Mouse (Mus musculus): ENCODE measurements around the gene Zfp384. TPM values are rescaled to one million over a fixed set of nuclear protein-coding genes. Genes with fewer than 3 reads are reported as not detected.
A peak's percentile ranks its signal among the peaks of the same experiment; 100 is the strongest.
"Not testable (repeated sequence)": the region's sequence is repeated elsewhere in the genome, so short reads cannot be mapped to it uniquely, and the experiment has no call there.

Zfp384 gene
- polyA plus RNA-seq, 1 experiment from 2014 or later: 12.8 TPM

DNA sequence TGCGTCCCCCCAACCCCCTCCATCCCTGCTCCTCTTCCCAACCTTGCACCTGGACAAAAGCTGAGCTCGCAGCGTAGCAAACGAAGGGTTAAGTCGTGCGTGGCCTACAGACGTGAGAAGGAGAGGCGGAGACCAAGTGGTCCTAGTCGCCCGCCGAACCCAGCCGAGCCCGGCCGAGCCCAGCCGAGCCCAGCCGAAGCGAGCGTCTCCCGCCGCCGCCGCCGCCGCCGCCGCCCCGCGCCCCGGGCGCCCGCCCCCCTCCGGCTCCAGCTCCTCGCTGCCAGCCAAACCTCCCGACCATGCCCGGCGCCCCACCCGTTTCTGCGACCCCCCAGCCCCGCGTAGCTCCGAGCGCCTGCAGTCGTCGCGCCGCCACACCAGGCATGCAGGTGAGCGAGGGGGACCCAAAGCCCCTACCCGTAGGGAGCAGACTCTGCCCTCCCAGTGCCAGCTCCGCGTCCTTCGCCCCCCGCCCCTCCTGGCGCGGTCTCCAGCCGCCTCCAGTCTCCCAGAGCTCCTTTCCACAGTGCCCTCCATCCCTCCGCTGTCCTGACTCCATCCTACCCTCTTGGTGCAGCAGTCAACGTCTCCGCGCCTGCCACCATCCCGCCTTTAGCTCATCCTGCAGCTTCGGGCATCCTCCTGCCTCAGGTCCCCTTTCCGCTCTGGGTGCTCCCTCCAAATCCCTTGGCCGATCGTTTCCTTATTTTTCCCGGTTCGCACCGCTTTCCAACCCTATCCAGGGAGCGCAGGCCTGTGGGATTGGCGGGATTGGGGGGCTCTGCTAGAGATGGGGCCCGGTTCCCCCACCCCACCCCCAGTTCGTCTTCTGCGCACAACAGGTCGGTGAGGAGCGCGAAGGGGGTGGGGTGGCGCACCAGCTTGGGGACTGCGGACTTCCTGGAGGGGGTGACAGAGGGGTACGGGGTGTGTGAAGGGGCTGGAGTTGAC lies 12.1 kb upstream of the Zfp384 start, which contains the start of gene Pianp:
TSS of gene Pianp (plus strand) at position 144 of the 951 bp plus-strand sequence.
- under 1% methylated on average over 75 of the region's 78 CpGs for WGBS
- Histone ChIP-seq H3K4me1 (replicated peaks) (peaks cover 31% of the 10 kb centered on the region), H3K9me3 (no peaks in the 10 kb centered on the region), H3K27ac (peak within 1 kb of the TSS; percentile 85), H3K27me3 (ENCODE audit: insufficient read depth, poor library complexity, severe bottlenecking) (peaks cover 100% of the 10 kb centered on the region), H3K4me3 (peak within 1 kb of the TSS; percentile 70), H3K36me3 (no peaks in the 10 kb centered on the region)
- DNase-seq (ENCODE audit: low spot score): peak; percentile 76

DNA sequence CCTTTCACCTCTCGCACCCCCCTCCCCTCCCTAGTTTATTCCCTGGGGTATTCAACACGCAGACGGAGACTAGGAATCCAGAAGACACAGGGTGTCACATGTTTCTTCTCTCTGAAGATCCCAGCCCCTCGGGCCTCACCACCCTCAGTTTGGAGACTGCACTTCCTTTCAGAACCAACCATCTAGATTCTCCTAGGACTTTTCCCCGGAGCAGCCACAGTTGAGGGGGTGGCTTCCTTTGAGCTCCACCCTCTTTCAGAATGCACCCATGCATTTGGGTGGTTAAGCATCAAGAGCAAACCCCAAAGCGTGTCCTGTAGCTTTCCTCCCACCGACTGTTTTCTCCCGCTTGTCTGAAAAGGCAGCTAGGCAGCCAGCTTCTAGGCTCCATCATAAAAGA lies 10.9 kb upstream of the Zfp384 start:
- Histone ChIP-seq H3K4me3 (peak overlapping the region; percentile 70; the same call in 1 of the 2 replicates), H3K36me3 (no peaks in the 10 kb centered on the region), H3K4me1 (replicated peaks) (peaks cover 31% of the 10 kb centered on the region), H3K27me3 (ENCODE audit: insufficient read depth, poor library complexity, severe bottlenecking) (peaks cover 100% of the 10 kb centered on the region), H3K27ac (no peak overlapping the region), H3K9me3 (no peaks in the 10 kb centered on the region)
- no peak for DNase-seq (ENCODE audit: low spot score)
- 8% methylated on average over 8 of the region's 8 CpGs for WGBS

DNA sequence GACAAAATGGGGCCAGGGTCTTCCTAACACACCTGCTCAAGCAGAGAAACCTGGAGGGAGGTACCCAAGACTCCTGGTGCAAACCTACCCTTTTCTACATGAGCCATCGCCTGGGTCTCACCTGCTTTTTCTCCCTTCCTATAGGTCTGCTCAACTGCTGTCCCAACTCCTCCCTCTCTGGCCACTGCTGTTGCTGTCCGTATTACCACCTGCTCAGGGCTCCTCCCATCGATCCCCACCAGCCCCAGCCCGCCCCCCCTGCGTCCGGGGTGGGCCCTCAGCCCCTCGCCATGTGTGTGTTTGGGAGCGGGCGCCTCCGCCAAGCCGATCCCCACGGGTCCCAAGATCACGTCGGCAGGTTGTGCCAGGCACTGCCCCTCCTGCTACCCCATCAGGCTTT lies 9.9 kb upstream of the Zfp384 start:
- no peak overlapping the region for H3K27ac ChIP-seq
- peaks cover 33% of the 10 kb centered on the region for H3K4me1 ChIP-seq (replicated peaks)
- H3K36me3 ChIP-seq: no peaks in the 10 kb centered on the region
- no peaks in the 10 kb centered on the region for H3K9me3 ChIP-seq
- peaks cover 99% of the 10 kb centered on the region for H3K27me3 ChIP-seq (ENCODE audit: insufficient read depth, poor library complexity, severe bottlenecking)
- DNase-seq (ENCODE audit: low spot score): no peak
- H3K4me3 ChIP-seq: no peak overlapping the region
- WGBS: 33% methylated on average over 14 of the region's 14 CpGs

DNA sequence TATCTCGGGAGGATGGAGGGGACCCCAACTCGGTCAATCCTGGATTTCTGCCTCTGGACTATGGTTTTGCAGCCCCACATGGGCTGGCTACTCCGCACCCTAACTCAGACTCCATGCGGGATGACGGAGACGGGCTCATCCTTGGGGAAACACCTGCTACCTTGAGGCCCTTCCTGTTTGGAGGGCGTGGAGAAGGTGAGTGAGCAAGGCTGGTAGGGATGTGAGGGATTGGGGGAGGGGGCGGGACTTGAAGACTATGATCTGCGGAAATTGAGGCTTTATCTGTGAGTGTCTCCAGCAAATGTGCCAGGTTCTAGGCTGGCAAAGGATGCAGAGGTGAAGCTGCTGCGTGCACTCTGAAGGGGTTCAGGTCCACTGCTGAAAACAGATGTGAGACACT lies 9.4 kb upstream of the Zfp384 start:
- peaks cover 99% of the 10 kb centered on the region for H3K27me3 ChIP-seq (ENCODE audit: insufficient read depth, poor library complexity, severe bottlenecking)
- H3K27ac ChIP-seq: no peak overlapping the region
- H3K4me3 ChIP-seq: no peak overlapping the region
- H3K4me1 ChIP-seq (replicated peaks): peaks cover 33% of the 10 kb centered on the region
- no peaks in the 10 kb centered on the region for H3K9me3 ChIP-seq
- DNase-seq (ENCODE audit: low spot score): no peak
- WGBS: 33% methylated on average over 10 of the region's 10 CpGs
- H3K36me3 ChIP-seq: no peaks in the 10 kb centered on the region

DNA sequence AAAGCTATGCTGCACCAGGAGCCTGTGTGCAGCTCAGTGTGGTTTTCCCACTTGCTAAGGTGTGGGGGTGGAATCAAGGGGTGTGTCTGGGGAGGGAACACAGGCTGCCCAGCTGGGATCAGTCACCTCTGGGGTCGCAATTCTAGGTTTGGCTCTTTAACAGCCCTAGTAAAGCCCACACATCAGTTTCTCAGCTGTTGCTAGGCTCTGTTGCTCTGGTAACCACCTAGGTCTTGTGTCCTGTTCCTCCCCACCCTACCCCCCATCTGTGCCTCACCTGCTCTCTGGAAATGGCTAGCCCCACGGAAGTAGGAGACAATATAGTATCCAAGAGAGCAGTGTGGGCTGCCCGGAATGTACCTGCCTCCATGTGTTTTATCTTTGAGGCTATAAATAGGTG lies 5.2 kb upstream of the Zfp384 start:
- peaks cover 58% of the 10 kb centered on the region for H3K27me3 ChIP-seq (ENCODE audit: insufficient read depth, poor library complexity, severe bottlenecking)
- 66% methylated on average over 3 of the region's 3 CpGs for WGBS
- peaks cover 24% of the 10 kb centered on the region for H3K4me1 ChIP-seq (replicated peaks)
- no peaks in the 10 kb centered on the region for H3K9me3 ChIP-seq
- no peaks in the 10 kb centered on the region for H3K36me3 ChIP-seq
- DNase-seq (ENCODE audit: low spot score): no peak
- H3K27ac ChIP-seq: no peak overlapping the region
- H3K4me3 ChIP-seq: no peak overlapping the region

DNA sequence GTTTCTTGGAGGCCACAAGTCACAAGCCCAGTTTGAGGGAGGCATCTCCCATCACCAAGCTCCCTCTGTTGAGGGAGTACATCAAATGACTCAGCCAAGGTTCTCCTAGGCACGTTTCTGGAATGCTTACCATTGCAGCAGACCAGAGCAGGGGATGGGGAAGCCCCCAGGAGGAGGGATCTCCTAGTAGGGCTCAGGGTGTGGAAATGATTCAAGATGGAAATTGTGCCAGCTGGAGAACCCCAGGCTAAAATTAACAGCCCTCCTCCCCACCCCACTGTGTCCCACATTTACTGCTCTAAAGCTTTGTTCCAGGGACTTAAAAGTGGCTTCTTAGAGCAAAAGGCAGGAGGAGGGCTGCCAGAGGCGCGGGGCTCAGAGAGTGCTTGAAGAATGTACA lies 3.9 kb upstream of the Zfp384 start:
- no peak overlapping the region for H3K27ac ChIP-seq
- no peak overlapping the region for H3K4me3 ChIP-seq
- H3K9me3 ChIP-seq: no peaks in the 10 kb centered on the region
- no peaks in the 10 kb centered on the region for H3K36me3 ChIP-seq
- peaks cover 32% of the 10 kb centered on the region for H3K4me1 ChIP-seq (replicated peaks)
- no peak for DNase-seq (ENCODE audit: low spot score)
- 47% methylated on average over 3 of the region's 3 CpGs for WGBS
- peaks cover 44% of the 10 kb centered on the region for H3K27me3 ChIP-seq (ENCODE audit: insufficient read depth, poor library complexity, severe bottlenecking)

DNA sequence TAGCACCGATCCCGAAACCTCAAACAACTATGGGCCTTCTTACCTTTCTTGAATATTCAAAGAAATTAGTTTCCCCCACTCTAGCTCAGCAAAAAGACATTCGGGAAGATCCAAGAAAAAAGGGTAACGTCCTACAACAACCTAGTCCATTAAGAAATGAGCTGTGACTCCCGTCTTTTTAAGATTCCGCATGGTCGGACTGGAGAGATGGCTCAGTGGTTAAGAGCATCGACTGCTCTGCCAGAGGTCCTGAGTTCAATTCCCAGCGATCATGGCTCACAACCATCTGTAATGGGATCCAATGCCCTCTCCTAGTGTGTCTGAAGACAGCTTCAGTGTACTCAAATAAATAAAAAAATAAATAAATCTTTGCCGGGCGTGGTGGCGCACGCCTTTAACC lies 885 bp upstream of the Zfp384 start:
- H3K36me3 ChIP-seq: peaks cover 26% of the 10 kb centered on the region
- WGBS: 44% methylated on average over 13 of the region's 13 CpGs
- H3K27me3 ChIP-seq (ENCODE audit: insufficient read depth, poor library complexity, severe bottlenecking): peaks cover 14% of the 10 kb centered on the region; the same call in 1 of the 2 replicates
- peak overlapping the region; percentile 99 for H3K27ac ChIP-seq
- H3K9me3 ChIP-seq: no peaks in the 10 kb centered on the region
- H3K4me3 ChIP-seq: peak overlapping the region; percentile 92
- H3K4me1 ChIP-seq (replicated peaks): peaks cover 43% of the 10 kb centered on the region
- DNase-seq (ENCODE audit: low spot score): no peak

DNA sequence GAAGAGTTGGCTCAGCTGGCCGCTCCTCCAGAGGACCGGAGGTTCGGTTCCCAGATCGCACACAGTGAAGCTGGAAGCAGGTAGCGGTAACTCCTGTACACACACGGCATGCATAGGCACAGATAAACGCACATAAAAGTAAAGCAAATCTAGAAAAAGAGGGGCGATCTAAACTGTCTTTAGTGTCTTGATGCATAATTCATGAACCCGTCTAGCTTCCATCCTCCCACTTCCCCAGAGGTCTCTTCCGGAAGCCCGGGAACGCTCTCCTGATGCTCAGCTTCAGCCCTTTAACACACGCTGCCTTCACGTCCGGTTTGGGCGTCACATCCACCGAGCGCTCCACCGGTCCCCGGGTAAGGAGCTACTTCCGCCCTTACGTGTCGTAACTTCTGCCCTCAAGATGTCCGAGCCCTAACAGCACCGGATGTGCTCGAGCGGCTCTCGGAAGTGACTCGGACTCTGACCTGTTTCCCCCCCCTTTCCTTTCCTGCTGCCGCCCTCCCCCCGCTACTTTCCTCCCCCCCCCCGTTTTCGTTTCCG lies 288 bp upstream of the Zfp384 start:
- DNase-seq (ENCODE audit: low spot score): peak; percentile 98
- peak overlapping the region; percentile 99 for H3K27ac ChIP-seq
- H3K36me3 ChIP-seq: peaks cover 32% of the 10 kb centered on the region
- peaks cover 40% of the 10 kb centered on the region for H3K4me1 ChIP-seq (replicated peaks)
- peak overlapping the region; percentile 92 for H3K4me3 ChIP-seq
- H3K27me3 ChIP-seq (ENCODE audit: insufficient read depth, poor library complexity, severe bottlenecking): peaks cover 10% of the 10 kb centered on the region; the same call in 1 of the 2 replicates
- WGBS: under 1% methylated on average over 34 of the region's 34 CpGs
- no peaks in the 10 kb centered on the region for H3K9me3 ChIP-seq

DNA sequence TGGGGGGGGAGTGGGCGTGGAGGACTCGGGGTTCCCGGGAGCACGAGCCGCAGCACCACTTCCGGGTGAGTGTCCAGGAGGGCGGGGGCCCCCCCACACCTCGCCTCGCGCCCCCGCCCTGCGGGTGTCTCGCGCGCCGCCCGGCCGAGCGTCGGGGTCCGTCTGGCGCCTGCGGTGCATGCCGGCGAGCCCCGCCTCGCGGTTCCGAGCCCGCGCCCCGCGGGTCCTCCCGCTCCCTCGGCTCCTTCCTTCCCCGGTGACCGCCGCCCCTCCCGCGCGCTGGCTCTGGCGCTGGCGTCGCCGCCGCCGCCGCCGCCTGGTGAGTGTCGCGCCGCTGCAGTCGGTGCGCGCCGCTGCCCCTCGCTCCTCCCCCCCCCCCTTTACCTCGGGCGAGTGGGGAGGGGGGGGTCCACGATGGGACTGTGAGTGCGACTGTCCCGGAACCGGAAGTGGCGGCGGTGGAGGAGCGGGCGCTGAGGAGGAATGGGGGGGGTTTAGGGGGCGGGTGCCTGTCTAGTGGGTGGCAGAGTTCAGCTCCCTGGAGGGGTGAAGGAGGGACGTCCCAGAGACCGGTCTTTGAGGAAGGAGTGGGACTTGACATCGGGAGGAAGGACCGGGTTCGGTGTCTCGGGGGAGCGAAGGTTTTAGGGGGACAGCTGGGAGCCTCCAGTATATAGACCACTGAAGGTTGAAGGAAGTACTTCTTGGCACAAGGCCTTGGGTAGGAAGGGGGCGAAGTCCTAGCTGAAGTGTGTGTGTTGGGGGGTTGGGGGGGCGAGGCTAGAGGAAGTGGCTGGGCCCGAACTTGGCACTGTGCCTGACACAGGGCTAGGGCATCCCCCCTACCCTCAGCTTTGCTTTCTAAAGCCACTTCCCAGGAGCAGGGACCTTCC lies 482 bp downstream of the Zfp384 start:
- Histone ChIP-seq H3K4me3 (peak overlapping the region; percentile 92), H3K36me3 (peaks cover 40% of the 10 kb centered on the region), H3K4me1 (replicated peaks) (peaks cover 33% of the 10 kb centered on the region), H3K9me3 (no peaks in the 10 kb centered on the region), H3K27me3 (ENCODE audit: insufficient read depth, poor library complexity, severe bottlenecking) (peaks cover 2% of the 10 kb centered on the region; the same call in 1 of the 2 replicates), H3K27ac (peak overlapping the region; percentile 99)
- peak; percentile 85 for DNase-seq (ENCODE audit: low spot score)
- under 1% methylated on average over 74 of the region's 78 CpGs for WGBS

DNA sequence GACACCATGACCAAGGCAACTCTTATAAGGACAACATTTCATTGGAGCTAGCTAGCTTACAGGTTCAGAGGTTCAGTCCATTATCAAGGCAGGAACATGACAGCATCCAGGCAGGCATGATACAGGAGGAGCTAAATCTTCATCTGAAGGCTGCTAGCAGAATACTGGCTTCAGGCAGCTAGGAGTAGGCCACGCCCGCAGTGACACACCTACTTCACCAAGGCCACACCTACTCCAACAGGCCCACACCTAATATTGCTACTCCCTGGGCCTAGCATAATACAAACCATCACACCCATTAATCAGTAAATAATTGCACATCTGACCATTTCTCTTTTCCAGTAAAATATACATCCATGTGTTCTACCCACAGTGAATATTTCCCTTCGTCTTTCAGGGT lies 8.7 kb downstream of the Zfp384 start:
- no peaks in the 10 kb centered on the region for H3K4me1 ChIP-seq (replicated peaks)
- H3K27ac ChIP-seq: no peak overlapping the region
- H3K4me3 ChIP-seq: no peak overlapping the region
- peaks cover 92% of the 10 kb centered on the region for H3K36me3 ChIP-seq
- 93% methylated on average over 3 of the region's 3 CpGs for WGBS
- H3K27me3 ChIP-seq (ENCODE audit: insufficient read depth, poor library complexity, severe bottlenecking): no peaks in the 10 kb centered on the region
- H3K9me3 ChIP-seq: no peaks in the 10 kb centered on the region
- no peak for DNase-seq (ENCODE audit: low spot score)

DNA sequence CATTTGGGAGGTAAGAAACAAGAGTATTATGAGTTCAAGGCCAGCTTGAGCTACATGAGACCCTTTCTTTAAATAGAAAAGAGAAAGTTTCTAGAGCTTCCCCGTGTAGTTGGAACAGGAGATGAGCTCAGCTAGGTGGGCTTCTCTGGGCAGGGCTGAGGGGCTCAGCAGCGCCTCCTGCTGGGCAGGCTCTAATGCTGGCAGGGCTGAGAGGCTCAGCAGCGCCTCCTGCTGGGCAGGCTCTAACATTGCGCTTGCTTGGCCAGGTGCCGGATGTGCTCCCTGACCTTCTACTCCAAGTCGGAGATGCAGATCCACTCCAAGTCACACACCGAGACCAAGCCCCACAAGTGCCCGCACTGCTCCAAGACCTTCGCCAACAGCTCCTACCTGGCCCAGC lies 21.6 kb downstream of the Zfp384 start:
- not testable (repeated sequence) for H3K27me3 ChIP-seq (ENCODE audit: insufficient read depth, poor library complexity, severe bottlenecking); H3K4me1 ChIP-seq (replicated peaks); H3K9me3 ChIP-seq; H3K27ac ChIP-seq; H3K4me3 ChIP-seq
- peak; percentile 73 for DNase-seq (ENCODE audit: low spot score)
- WGBS: 40% methylated on average over 8 of the region's 9 CpGs
- peaks cover 95% of the 10 kb centered on the region for H3K36me3 ChIP-seq

DNA sequence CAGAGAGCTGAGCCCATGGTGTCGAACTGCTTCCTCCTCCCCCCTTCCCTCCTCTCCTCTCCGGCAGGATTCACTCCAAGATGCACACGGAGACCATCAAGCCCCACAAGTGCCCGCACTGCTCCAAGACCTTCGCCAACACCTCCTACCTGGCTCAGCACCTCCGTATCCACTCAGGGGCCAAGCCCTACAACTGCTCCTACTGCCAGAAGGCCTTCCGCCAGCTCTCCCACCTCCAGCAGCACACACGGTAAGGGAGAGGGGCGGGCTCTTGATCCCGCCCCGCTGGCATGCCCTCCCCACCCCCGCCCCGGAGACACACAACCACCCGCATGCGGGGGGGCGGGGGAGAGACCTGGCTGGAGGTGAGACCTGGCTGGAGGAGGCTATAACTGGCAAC lies 22.7 kb downstream of the Zfp384 start:
- H3K36me3 ChIP-seq: peaks cover 95% of the 10 kb centered on the region
- H3K27ac ChIP-seq: no peak overlapping the region
- H3K4me1 ChIP-seq (replicated peaks): no peaks in the 10 kb centered on the region
- no peaks in the 10 kb centered on the region for H3K27me3 ChIP-seq (ENCODE audit: insufficient read depth, poor library complexity, severe bottlenecking)
- H3K9me3 ChIP-seq: no peaks in the 10 kb centered on the region
- WGBS: 91% methylated on average over 16 of the region's 16 CpGs
- no peak for DNase-seq (ENCODE audit: low spot score)
- no peak overlapping the region for H3K4me3 ChIP-seq

All from hindbrain, embryonic 10.5 days (tissue).